Mouse (Mus musculus): ENCODE results near the gene Timp4.

DNA sequence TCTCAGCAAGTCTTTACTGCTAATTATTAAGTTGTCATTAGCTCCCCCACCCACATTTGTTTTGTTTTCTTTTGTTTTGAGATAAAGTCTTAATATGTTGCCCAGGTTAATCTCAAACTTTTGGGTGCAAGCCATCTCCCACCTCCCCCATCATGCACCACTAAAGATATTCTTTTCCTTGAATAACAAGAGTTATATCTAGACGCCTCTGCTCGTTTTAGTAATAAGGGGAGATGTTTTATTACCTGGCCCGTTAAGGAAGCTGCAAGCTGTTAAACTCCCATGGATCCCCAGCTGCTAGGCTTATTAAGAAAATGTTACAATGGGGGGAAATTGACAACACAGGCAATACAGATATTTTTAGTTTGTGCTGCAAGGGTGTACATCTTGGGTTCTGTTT lies 21.4 kb downstream of the Timp4 start:
- TF ChIP-seq CTCF (IDR thresholded peaks at IDR 0.05 in 2 of 3, conservative IDR thresholded peaks at IDR 0.05 in 1 of 3; ENCODE audit: control insufficient read depth in 1 of 3, insufficient read depth in 1 of 3, low read depth in 2 of 3, low read length in 3 of 3, poor library complexity in 1 of 3, severe bottlenecking in 1 of 3) (no peak), ZMIZ1 (IDR thresholded peaks at IDR 0.05; ENCODE audit: low read depth, low read length) (no peak), POLR2A (IDR thresholded peaks at IDR 0.05; ENCODE audit: control insufficient read depth in 1 of 2, insufficient read depth in 1 of 2, low read depth in 1 of 2, low read length in 2 of 2, poor library complexity in 1 of 2) (no peak), EP300 (IDR thresholded peaks at IDR 0.05; ENCODE audit: low read depth in 1 of 2, low read length in 2 of 2) (no peak), MAX (IDR thresholded peaks at IDR 0.05; ENCODE audit: low read length) (no peak), RCOR1 (IDR thresholded peaks at IDR 0.05; ENCODE audit: low read depth, low read length) (no peak), MYC (IDR thresholded peaks at IDR 0.05; ENCODE audit: low read depth, low read length) (no peak), NELFE (IDR thresholded peaks at IDR 0.05; ENCODE audit: low read depth, low read length) (no peak), USF2 (IDR thresholded peaks at IDR 0.05; ENCODE audit: borderline replicate concordance in 1 of 2, insufficient read depth in 1 of 2, low read depth in 1 of 2, low read length in 2 of 2) (no peak), E2F4 (IDR thresholded peaks at IDR 0.05; ENCODE audit: borderline replicate concordance, low read depth, low read length) (no peak), USF1 (IDR thresholded peaks at IDR 0.05; ENCODE audit: low read depth, low read length) (no peak), JUND (IDR thresholded peaks at IDR 0.05; ENCODE audit: low read depth, low read length) (no peak), CHD1 (IDR thresholded peaks at IDR 0.05; ENCODE audit: low read depth, low read length) (no peak), TCF12 (IDR thresholded peaks at IDR 0.05; ENCODE audit: low read depth, low read length) (no peak)

All from MEL (cell line).